Mouse (Mus musculus): Measurements from ENCODE around the gene Ech1.

Gene Ech1

DNA sequence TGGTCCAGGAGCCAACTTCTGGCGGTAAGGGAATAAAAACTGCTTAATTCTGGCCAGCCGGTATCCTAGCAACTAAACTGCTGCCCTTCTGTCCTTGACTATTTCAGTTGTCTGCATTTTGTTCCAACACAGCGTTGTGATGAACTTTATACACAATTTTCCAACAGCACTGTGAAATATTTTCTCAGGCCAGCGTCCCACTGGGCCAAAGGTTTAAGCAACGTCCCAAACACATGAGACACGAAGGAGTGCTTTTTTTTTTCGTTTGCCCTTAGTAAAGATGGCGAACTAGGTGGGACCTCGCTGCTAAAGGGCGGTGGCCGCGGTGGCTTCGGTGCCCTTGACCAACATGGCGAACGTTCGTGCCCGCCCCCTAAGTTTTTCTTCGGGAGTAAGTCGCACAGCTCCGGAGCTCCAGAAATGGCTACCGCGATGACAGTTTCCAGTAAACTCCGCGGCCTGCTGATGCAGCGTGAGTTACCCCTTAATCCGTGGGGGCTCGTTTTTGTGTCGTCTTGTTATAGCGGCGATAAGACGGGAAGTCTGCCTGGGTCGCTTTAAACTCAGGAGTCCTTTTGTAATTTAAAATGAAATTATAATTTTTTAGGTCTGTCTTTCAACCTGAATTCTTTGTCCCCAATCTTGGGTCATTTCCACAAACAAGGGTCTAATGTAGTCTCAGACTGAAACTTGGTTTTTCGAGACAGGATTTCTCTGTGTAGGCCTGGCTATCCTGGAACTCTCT is at the start of gene Ech1:
Ech1 (plus strand) TSS at position 277 of the 745 bp plus-strand sequence.
- peak; percentile 85 for DNase-seq

DNA sequence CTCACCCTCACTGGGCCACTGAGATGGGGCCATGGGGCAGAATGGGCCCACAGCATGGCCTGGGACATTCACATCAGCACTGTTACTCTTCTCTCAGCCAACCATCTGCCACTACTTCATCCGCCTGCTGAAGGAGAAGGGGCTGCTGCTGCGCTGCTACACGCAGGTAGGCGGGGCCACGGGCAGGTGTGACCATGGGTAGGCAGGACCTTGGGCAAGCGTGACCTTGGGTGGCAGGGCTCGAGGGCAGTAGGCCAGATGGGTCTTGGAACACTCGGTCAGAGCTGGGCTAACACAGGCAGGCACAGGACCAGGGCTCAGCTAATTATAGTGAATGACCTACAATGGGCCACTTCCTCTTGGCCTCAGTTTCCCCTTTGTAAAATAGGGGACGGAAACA is 46.2 kb upstream of the Ech1 start:
- no peak for DNase-seq

DNA sequence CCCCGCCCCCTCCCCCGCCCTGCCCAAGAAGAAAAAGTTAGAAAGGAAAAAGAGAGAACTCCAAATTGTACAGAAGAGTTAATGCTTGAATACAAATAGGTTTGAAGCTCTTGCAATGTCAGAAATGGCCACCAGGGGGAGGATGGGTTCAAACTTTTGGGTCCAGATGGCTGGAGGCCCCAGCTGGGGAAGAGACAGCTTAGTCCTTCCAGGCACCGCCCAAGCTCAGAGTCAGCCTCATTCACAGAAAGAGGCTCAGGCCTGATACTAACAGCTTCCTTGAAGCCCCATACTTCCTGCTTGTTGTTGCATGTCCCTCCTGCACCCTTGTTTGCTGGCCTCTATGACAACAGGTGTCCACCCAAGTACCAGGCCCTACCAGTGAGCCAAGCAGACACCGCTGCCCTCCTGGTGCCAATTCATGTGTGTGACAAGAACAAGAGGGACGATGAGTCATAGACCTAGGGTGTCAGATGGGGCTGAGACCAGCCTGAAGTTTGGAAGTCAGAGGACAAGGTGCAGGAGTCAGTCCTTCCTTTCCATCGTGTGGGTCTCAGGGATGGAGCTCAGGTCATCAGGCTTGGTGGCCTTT is 44.9 kb upstream of the Ech1 start:
- DNase-seq: peak; percentile 86

DNA sequence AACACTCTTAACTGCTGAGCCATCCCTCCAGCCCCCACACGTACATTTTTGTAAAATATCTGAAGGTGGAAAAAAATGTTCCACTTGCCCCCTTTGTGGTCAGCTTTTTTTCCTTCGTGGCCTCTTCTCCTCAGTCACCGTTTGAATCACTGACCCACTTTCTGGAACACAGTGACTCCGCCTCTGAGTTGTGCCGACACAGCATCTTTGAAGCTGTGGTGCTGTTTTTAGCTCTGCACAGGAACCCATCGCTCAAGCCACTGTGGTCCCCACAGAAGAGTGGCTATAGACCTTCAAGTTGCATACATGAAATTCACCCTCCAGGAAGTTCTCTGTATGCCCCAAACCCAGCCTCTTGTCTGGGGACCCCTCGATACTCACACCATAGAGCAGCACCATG is 44.2 kb upstream of the Ech1 start:
- DNase-seq: no peak

DNA sequence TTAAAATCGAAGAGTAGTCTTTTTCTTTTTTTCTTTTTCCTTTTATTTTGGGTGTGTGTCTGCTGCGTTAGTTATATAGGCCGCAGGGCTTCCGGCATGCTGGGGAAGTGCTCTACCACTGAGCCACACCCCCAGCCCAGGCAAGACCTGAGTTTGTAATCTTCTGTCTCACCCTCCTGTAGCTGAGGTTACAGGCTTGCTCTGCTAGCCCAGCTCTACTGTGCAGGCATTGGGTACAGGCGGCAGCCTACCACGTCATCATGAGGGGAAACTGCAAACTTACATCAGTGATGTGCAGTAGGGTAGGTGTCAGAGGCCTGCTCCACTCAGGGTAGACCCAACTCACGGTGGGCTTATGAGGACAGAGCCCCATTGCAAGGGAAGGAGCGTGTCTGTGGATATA is 43.8 kb upstream of the Ech1 start:
- no peak for DNase-seq

DNA sequence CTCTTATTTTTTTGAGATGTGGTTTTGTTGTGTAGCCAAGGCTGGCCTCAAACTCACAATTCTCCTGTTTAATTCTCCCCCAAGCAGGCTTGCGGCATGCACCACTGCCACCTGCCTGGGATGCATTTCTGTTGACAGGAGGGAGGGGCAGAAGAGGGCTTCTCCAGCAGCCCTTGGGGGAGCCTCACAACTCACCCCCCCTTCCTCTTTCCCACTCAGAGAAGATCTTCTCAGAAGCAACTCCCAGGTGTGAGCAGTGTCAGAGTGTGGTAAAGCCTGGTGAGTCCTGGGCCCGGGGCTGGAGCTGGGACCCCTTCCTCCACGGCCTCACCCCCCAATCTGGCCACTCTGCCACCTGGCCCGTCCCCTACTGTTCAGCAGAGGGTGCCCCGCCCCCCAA is 39.9 kb upstream of the Ech1 start:
- DNase-seq: no peak

DNA sequence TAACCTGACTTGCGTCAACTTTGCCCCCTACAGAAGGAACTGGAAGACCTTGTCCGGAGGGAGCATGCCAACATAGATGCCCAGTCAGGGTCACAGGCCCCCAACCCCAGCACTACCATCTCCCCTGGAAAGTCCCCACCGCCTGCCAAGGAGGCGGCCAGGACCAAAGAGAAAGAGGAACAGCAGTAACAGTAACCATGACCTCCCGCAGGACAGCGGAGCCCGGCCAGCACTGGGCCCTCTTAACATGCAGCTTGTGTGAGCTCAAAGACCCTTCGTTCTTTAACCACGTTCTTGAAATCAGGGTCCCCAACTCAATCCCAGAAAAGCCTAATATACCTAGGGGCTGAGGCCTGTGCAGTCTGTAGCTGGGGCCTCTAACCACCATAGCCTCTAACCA is 37.1 kb upstream of the Ech1 start:
- DNase-seq: no peak

DNA sequence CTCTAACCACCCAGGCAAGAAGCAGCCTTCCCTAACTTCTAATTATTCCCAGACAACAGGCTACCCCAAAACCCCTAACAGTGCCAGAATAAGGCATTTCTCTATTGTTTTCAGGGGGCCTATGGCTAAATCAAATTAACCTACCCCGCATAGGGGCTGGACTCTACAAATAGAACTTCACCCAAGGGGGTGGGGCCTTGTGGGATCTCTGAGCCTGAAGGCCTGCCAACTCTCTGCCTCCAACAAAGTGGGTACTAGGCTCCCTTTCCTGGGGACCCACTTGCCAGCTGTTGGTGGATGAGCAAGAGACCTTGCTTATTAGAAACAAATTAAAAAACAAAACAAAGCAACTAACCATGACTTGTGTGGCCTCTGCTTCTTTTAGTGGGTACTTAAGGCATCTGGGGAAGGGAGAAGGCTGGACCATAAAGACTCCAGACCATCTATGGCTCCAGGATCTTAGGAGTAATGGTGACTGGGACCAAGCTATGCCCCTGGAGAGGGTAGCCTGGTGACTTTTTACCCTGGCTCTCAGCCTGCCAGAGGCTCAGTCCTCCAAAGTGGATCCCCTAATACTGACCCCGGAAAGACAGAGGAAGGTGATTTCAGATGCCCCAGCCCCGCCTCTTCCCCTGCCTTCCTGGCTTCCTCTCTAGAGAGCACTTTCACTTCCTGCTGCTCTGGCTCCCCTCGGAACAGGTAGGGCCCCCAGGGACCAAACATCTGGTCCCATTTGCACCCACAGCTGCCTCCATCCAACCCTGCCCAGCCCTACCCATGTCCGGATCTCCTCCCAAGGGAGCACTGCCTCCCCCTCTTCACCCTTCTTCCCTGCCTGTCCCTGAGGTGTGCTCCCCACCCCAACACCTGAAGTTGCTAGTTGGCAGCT is 36.5 kb upstream of the Ech1 start, which contains the start of gene Rinl:
Rinl (plus strand) TSS at position 663 of the 889 bp plus-strand sequence.
- no peak for DNase-seq

DNA sequence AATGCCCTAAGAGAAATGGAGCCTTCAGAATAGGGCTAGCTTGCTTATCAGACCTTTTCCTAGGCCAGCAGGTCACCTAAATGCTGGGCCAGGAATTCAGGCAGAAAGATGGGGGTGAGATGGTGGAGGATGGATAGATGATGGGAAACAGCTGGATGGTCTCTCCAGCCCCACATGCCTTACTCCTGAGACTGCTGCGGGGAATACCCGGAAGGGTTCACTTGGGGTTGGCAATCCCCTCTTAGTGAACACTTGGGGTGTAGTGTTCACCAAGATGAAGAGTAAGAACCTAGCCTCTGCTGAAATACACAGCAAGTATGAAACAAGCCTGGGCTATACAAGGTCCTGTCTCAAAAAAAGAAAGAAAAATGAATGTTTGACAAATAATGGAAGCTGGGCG is 35.8 kb upstream of the Ech1 start:
- DNase-seq: no peak

DNA sequence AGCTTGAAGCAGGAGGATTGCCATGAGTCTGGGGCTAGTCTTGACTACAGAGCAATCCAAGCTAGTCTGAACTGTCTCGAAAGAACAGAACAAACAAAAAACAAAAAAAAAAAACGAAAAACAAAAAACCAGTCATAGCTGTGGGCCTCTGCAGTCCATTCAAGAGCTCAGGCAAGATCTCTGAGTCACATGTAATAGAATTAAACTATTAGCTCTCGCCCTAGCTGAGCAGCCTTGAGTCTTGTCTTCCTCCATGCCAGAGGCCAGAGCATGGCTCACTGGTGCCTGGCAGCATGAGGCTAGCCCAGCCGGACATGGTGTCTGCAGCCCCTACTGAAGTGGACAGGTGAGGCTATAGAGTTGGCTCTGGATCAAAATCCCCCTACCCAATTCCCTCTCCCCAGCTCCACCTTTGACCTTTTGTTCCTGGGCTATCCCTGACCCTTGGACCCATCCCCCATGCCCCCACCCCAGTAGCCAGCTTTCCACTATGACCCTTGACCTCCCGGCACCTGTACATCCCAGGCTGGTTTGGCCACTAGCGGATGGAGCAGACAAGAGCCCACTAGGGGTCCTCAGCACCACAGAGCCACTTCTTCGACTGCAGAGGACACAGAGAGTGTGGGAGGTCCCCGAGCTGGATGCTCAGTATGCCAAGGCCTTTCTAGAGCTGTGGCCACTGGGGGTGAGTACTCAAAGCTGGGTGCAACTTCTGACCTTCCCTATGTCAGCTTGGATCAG is 34.8 kb upstream of the Ech1 start:
- no peak for DNase-seq

DNA sequence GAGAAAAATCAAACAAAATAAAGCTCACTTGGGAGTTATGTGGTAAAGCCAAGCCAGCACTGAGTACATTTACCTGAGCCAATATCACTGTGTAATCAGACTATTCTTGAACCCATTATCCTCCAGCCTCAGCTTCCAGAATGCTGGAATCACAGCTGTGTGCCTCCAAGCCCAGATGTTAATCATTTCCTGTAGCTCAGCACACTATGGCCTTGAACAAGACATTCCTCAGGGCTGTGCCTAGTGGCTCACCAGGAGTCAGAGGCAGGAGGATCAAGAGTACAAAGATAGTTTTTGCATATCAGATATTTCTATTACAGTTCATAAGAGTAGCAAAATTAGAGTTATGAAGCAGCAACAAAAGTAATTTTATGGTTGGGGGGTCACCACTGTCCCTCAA is 33.3 kb upstream of the Ech1 start:
- DNase-seq: no peak

DNA sequence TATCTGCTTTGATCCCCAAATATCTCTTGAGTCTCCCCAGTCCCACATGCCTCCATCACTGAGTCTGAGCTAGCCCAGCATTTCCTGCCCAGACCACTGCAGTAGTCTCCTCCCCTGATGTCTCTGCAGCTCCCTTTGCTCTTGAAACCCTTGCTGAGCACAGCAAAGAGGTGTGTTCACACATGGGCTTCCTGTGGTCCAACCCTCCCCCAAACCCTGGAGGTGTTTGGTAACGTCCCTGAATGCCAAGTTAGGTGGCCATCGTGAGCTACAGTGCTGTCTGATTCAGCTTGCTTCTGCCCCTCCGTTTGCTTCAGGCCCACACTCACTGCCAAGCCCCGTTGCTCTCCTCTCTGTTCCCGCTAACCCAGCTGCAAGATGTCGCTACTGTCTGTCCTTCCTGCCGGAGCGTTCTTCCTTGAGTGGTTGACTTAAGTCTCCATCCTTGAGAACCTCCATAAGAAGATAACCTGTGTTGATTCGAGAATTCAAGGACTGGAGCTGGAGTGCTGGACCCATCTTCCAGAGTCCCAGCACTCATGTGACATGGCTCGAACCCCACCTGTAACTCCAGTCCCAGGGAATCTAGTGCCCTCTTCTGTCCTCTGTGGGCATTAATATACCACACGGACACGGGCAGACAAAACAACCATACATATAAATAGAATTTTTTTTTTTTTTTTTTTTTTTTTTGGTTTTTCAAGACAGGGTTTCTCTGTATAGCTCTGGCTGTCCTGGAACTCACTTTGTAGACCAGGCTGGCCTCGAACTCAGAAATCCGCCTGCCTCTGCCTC is 32.4 kb upstream of the Ech1 start:
- DNase-seq: no peak

DNA sequence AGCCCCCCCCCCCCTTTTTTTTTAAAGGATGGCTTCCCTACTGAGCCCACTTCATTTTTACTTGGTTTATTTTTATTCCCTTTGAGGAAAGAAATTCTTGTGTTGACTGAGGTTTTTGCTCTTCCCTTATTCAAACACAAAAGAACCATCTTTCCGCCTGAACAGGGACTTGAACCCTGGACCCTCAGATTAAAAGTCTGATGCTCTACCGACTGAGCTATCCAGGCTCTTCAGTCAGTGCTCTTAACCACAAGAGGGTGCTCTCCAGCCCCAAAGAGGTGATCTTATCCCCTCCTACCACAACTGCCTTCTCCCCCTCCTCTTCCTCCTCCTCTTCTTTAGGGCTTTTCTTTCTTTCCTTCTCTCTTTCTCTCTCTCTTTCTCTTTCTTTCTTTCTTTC is 31.2 kb upstream of the Ech1 start:
- DNase-seq: no peak

DNA sequence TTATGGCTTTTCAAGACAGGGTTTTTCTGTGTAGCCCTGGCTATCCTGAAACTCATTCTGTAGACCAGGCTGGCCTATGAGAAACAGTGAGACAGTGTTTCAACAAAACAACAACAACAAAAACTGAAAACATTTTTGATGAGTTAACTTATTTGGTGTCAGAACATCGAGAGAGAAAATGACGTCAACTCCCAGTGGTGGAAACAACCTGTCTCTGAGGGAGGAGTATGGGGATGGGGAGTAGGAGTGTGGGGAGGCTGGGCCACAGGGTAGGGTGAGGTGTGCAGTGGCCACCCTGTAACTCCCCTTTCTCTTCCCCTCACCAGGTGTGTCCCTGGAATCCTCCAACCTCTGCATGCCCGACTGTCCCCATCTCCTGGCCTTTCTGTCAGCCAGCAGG is 30.5 kb upstream of the Ech1 start:
- DNase-seq: no peak

DNA sequence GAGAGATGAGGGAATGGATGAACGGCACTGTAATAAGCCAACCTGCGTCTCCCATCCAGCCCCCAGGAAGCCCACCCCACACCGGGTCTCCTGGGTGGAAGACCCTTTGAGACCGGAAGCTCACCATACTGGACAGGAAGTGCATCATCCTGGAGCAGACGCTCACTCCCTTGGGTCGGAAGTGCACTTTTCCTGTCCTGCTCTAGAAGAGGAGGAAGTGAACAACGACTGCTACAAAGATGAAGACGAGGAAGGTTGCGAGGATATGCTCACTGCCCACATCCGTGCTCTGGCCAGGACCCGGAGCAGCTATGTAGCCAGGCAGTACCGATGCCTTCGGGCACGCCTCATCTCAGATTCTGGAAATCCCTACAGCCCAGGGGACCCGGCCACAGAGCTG is 29.2 kb upstream of the Ech1 start:
- no peak for DNase-seq

DNA sequence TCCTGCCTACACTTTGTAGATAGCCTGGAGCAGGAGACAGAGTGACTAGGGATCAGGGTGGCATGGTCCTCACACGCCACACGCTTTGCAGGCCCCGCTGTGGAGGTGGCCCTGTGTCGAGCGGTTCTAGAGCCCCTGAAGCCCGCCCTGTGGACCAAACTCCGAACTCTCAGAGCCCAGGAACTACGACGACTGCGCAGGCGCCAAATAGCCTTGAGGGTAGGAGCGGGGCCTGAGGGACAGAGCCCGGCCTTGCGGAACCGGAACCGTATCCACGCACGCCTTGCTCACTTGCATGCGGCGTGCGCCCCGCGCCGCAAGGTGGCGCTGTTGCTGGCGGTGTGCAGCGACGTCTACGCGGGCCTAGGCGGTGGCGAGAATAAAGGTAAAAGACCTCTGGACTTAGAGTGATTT is 28.4 kb upstream of the Ech1 start:
- peak; percentile 86 for DNase-seq

DNA sequence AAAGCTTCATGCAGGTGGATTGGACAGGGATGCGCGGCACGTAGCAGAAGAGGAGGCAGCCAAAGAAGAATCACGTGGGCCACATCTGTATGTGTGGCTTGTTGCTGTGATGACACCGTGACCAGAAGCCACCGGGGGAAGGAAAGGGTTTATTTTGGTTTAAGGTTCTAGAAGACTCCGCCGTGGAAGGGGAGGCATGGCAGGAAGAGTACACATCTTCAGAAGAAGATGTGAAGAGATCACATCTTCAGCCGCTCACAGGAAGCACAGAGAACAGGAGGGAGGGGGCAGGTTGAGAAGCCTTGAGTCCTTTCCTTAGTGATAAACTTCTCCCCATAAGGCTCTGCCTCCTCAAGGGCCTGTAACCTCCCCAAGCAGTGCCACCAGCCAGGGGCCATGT is 25.0 kb upstream of the Ech1 start:
- no peak for DNase-seq

DNA sequence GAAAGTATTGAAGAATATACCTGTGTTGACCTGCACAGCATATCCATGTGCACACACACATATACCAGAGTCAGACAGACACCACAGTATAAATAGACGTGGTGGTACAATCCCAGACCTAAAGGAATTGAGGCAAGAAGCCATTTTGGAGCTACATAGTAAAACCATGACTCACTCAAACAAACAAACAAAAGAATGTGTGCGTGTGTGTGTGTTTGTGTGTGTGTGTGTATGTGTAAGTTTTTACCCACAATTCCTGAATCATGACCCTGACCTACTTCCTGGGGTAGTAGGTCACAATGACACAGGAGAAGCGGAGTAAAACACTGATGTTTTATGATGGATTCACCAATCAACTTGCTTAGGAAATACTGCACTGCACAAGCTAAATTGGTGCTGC is 23.6 kb upstream of the Ech1 start:
- DNase-seq: no peak

DNA sequence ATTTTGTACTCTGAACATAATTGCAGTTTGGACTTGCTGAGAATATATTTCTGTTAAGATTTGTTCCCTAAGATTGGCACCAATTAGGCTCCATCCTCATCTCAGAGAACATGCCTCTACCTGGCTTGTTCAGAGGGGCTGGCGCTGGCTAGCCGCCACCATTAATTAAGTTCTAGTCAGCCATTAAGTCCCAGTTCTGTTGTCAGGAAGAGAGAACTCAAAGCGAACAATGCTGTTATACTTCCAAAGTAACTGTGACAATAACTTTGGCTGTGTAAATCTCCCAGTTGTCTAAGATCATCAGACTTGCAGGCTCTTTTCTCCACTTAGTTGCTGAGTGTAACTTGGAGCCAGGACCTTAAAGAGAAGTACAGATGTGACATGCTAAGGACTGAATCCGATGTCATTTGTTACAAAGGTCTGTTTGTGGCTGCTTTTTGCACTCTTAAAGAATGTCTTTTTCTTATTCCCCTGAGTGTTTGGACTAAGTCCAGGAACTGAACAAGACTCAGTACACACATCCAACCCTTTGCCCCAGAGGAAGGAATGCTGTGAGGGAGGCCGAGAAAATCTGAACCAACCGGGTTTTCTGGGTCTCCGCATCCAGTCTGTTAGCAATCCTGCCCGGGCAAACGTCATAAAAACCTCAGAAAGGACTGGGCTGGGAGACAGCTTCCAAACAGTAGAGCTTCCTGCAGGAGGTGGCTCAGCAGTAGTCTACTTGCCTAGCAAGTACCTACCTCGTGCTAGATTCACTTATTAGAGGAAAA is 22.9 kb upstream of the Ech1 start:
- no peak for DNase-seq

DNA sequence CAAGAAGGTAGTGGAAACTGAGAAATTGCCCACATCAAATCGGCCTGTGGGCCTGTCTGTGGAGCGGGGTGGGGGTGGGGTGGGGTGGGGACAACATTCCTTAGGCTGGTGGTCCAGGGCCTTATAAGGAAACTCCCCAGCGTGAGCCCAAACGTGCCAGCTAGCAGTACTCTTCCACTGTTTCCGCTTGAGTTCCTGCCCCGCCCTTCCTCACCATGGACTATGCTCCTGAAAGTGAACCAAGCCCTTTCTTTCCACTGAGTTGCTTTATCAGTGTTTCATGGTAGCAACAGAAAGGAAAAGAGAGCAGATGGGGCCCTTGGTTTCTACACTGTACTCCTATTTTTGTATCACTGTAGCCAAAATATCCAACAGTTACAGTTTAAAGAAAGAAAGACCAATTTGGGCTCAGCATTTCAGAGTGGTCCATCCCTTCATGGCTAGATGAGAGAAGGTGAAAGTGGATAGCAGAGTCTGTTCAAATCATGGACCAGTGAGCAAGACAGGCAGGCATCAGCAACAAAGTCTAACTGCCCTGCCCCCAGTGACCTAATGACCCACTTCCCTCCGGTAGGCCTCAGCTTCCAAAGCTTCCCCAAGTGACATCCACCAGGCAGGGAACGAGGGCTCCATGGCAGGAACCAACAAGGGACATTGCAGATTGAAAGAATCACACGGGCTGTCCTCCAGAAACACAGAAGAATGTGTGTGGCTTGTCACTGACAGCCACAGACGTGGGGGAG is 22.0 kb upstream of the Ech1 start:
- DNase-seq: no peak

DNA sequence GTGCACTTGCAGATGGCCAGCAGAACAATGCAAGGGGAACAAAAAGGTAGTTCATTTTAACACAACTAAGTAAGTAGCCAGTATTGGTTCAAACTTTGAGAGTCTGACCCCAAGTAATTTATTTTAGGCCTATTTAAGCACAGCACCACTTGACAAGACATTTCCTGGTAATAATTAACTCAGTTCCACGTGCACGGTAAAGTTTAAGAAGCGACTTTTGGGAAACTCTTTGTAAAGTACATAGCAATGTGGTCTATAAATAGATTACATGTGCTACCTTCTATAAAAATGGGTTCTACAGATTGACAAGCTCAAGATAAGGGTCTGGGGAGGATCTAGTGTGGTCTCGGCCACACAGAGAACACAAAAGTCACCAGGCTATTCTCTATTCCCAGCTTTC is 21.3 kb upstream of the Ech1 start:
- no peak for DNase-seq

All from cerebellum, adult 11 months (tissue).